Mouse (Mus musculus) myocyte (in vitro differentiated cells): ENCODE measurements around the gene Asna1. TPM values are rescaled to one million over a fixed set of nuclear protein-coding genes. Genes with fewer than 3 reads are reported as not detected.
A peak's percentile ranks its signal among the peaks of the same experiment; 100 is the strongest.

Experiments used
- H3K27me3 ChIP-seq: one replicate; pipeline ENCODE4 v1.6.1; 2011; ENCODE audit not compliant: control insufficient read depth, insufficient read depth, insufficient read length
- H3K36me3 ChIP-seq: one replicate; pipeline ENCODE4 v1.6.1; 2011; ENCODE audit not compliant: control insufficient read depth, insufficient read depth
- H3K4me2 ChIP-seq: one replicate; pipeline ENCODE4 v1.6.1; 2011; ENCODE audit warnings: low read depth, control low read depth
- H3K4me3 ChIP-seq: one replicate; pipeline ENCODE4 v1.5.1; 2011; ENCODE audit warnings: mild to moderate bottlenecking, control low read depth, moderate library complexity
- H3K79me2 ChIP-seq: one replicate; pipeline ENCODE4 v1.6.1; 2011; ENCODE audit not compliant: control insufficient read depth, insufficient read depth
- H3ac ChIP-seq: one replicate; pipeline ENCODE4 v1.6.1; 2011; ENCODE audit not compliant: control insufficient read depth, insufficient read length
- CEBPB ChIP-seq: IDR thresholded peaks from 2 replicates; pipeline ENCODE4 v1.6.1; 2011; ENCODE audit warnings: mild to moderate bottlenecking, moderate library complexity; ENCODE audit not compliant: poor library complexity, insufficient read depth, severe bottlenecking
- E2F4 ChIP-seq: IDR thresholded peaks from one replicate; pipeline ENCODE4 v1.6.1; 2011; ENCODE audit warnings: mild to moderate bottlenecking, control low read depth, moderate library complexity; ENCODE audit not compliant: insufficient read depth
- MAX ChIP-seq: IDR thresholded peaks from one replicate; pipeline ENCODE4 v1.6.1; 2011; ENCODE audit warnings: low read depth, mild to moderate bottlenecking, control low read depth
- MYOD1 ChIP-seq, 3 experiments: IDR thresholded peaks; one replicate each; pipeline ENCODE4 v1.6.1; 2011; ENCODE audit warnings: control low read depth in 2 of 3, low read depth in 2 of 3, mild to moderate bottlenecking in 2 of 3, moderate library complexity in 1 of 3; ENCODE audit not compliant: insufficient read length in 2 of 3, control insufficient read depth in 1 of 3
- MYOG ChIP-seq, 3 experiments: IDR thresholded peaks; one replicate each; pipeline ENCODE4 v1.6.1; 2011; ENCODE audit warnings: control low read depth in 2 of 3, low read depth in 2 of 3, mild to moderate bottlenecking in 2 of 3; ENCODE audit not compliant: insufficient read length in 2 of 3, control insufficient read depth in 1 of 3, insufficient read depth in 1 of 3
- POLR2A ChIP-seq: IDR thresholded peaks from one replicate; pipeline ENCODE4 v1.6.1; 2011; ENCODE audit warnings: low read depth, mild to moderate bottlenecking, control low read depth, moderate library complexity; ENCODE audit not compliant: insufficient read length
- POLR2AphosphoS2 ChIP-seq: IDR thresholded peaks from one replicate; pipeline ENCODE4 v1.6.1; 2011; ENCODE audit warnings: low read depth, control low read depth; ENCODE audit not compliant: insufficient read length
- REST ChIP-seq: IDR thresholded peaks from one replicate; pipeline ENCODE4 v1.6.1; 2011; ENCODE audit warnings: mild to moderate bottlenecking, control low read depth, moderate library complexity; ENCODE audit not compliant: insufficient read depth, insufficient read length
- SRF ChIP-seq: IDR thresholded peaks from one replicate; pipeline ENCODE4 v1.6.1; 2011; ENCODE audit warnings: low read depth; ENCODE audit not compliant: control insufficient read depth, insufficient read length
- TCF12 ChIP-seq: IDR thresholded peaks from one replicate; pipeline ENCODE4 v1.6.1; 2011; ENCODE audit warnings: mild to moderate bottlenecking, control low read depth; ENCODE audit not compliant: poor library complexity, insufficient read depth, severe bottlenecking
- TCF3 ChIP-seq: IDR thresholded peaks from one replicate; pipeline ENCODE4 v1.6.1; 2011; ENCODE audit warnings: low read depth, control low read depth; ENCODE audit not compliant: insufficient read length
- USF1 ChIP-seq: IDR thresholded peaks from one replicate; pipeline ENCODE4 v1.6.1; 2011; ENCODE audit warnings: low read depth, mild to moderate bottlenecking, control low read depth, moderate library complexity
- polyA plus RNA-seq: library from polyadenylated mRNA; unstranded; fragments of >200 nt; fragmentation: generic; extraction: Trizol; gene quantifications from one replicate; pipeline ENCODE4 v1.2.1, GENCODE M21; 2012; ENCODE audit warnings: missing spikeins

The Asna1 gene
- polyA plus RNA-seq, 1 experiment: 204 TPM

GRCm38 (mm10) chr8:85071514-85072281, 46.6 kb upstream of the Asna1 start, which contains the start of gene Dhps:
Gene Dhps, plus strand, starts transcription at chr8:85071757.
- Histone ChIP-seq H3K4me2 (peak within 1 kb of the TSS; percentile 95), H3K4me3 (peak within 1 kb of the TSS; percentile 82), H3K36me3 (peaks cover 12% of the 10 kb centered on the region), H3ac (peak within 1 kb of the TSS; percentile 78), H3K27me3 (no peaks in the 10 kb centered on the region), H3K79me2 (no peaks in the 10 kb centered on the region)
- TF ChIP-seq MYOG (IDR thresholded peaks at IDR 0.05; ENCODE audit: control insufficient read depth in 1 of 3, insufficient read depth in 1 of 3, insufficient read length in 2 of 3, low read depth in 2 of 3) (no peak), POLR2A (peak; percentile 61), USF1 (peak; percentile 91), POLR2AphosphoS2 (peak; percentile 58)

- no peak for TF ChIP-seq SRF
- TF ChIP-seq POLR2AphosphoS2: no peak
- no peak for TF ChIP-seq POLR2A
- no peak for TF ChIP-seq MYOD1 (IDR thresholded peaks at IDR 0.05; ENCODE audit: control insufficient read depth in 1 of 3, insufficient read length in 2 of 3, low read depth in 2 of 3)
- no peak for TF ChIP-seq TCF3
- no peak for TF ChIP-seq MAX
- no peak for TF ChIP-seq MYOG (IDR thresholded peaks at IDR 0.05; ENCODE audit: control insufficient read depth in 1 of 3, insufficient read depth in 1 of 3, insufficient read length in 2 of 3, low read depth in 2 of 3)
- no peak for TF ChIP-seq E2F4
- no peak for TF ChIP-seq REST
- no peak for TF ChIP-seq USF1
- no peak for TF ChIP-seq CEBPB
- Histone ChIP-seq H3ac (peak overlapping the region; percentile 78), H3K4me2 (peak overlapping the region; percentile 82), H3K79me2 (no peaks in the 10 kb centered on the region), H3K4me3 (peak overlapping the region; percentile 82), H3K36me3 (peaks cover 12% of the 10 kb centered on the region), H3K27me3 (no peaks in the 10 kb centered on the region)
These were observed 46.0 kb upstream of the Asna1 start for GRCm38 (mm10) chr8:85071041-85071440.

- TF ChIP-seq MAX: no peak
- TF ChIP-seq POLR2AphosphoS2: no peak
- TF ChIP-seq MYOD1 (IDR thresholded peaks at IDR 0.05; ENCODE audit: control insufficient read depth in 1 of 3, insufficient read length in 2 of 3, low read depth in 2 of 3): no peak
- no peak for TF ChIP-seq TCF12
- TF ChIP-seq MYOG (IDR thresholded peaks at IDR 0.05; ENCODE audit: control insufficient read depth in 1 of 3, insufficient read depth in 1 of 3, insufficient read length in 2 of 3, low read depth in 2 of 3): no peak
- no peak for TF ChIP-seq TCF3
- Histone ChIP-seq H3K4me2 (no peak within 1 kb of the TSS), H3ac (no peak within 1 kb of the TSS), H3K4me3 (no peak within 1 kb of the TSS), H3K36me3 (no peaks in the 10 kb centered on the region), H3K27me3 (no peaks in the 10 kb centered on the region), H3K79me2 (no peaks in the 10 kb centered on the region)
These were observed 42.9 kb upstream of the Asna1 start, which contains the start of gene Gm5741 for GRCm38 (mm10) chr8:85067982-85068381. Gene Gm5741, minus strand, starts transcription at chr8:85067982.

- H3K4me2 ChIP-seq: no peak overlapping the region
- H3K36me3 ChIP-seq: no peaks in the 10 kb centered on the region
- H3K79me2 ChIP-seq: no peaks in the 10 kb centered on the region
- no peak overlapping the region for H3K4me3 ChIP-seq
- no peak overlapping the region for H3ac ChIP-seq
- TF ChIP-seq MAX: no peak
- TF ChIP-seq POLR2AphosphoS2: peak; percentile 26
- TF ChIP-seq CEBPB: no peak
- TF ChIP-seq TCF12: no peak
- H3K27me3 ChIP-seq: no peaks in the 10 kb centered on the region
These were observed 42.1 kb upstream of the Asna1 start for GRCm38 (mm10) chr8:85067155-85067554.

GRCm38 (mm10) chr8:85065213-85065612, 40.1 kb upstream of the Asna1 start:
- Histone ChIP-seq H3ac (no peak overlapping the region), H3K36me3 (no peaks in the 10 kb centered on the region), H3K4me2 (no peak overlapping the region), H3K4me3 (no peak overlapping the region), H3K27me3 (no peaks in the 10 kb centered on the region), H3K79me2 (no peaks in the 10 kb centered on the region)
- TF ChIP-seq TCF3: no peak
- TF ChIP-seq SRF: no peak
- TF ChIP-seq POLR2AphosphoS2: no peak
- TF ChIP-seq MYOD1 (IDR thresholded peaks at IDR 0.05; ENCODE audit: control insufficient read depth in 1 of 3, insufficient read length in 2 of 3, low read depth in 2 of 3): no peak
- TF ChIP-seq REST: no peak
- TF ChIP-seq POLR2A: no peak
- TF ChIP-seq TCF12: no peak
- TF ChIP-seq E2F4: no peak
- TF ChIP-seq CEBPB: no peak
- no peak for TF ChIP-seq MYOG (IDR thresholded peaks at IDR 0.05; ENCODE audit: control insufficient read depth in 1 of 3, insufficient read depth in 1 of 3, insufficient read length in 2 of 3, low read depth in 2 of 3)
- no peak for TF ChIP-seq MAX
- TF ChIP-seq USF1: no peak
